Mouse (Mus musculus) kidney, adult 2 months (tissue): Measurements from ENCODE around the gene Abcc4. TPM values are rescaled to one million over a fixed set of nuclear protein-coding genes. Genes with fewer than 3 reads are reported as not detected.

Source experiments
- DNase-seq: peaks from one replicate; pipeline ENCODE4 v3.0.0; 2021
- H3K27ac ChIP-seq: fragments of 200-500 bp; 2 replicates; pipeline ENCODE4 v1.5.1; 2012; ENCODE audit warnings: low read depth, low read length, control low read depth, inconsistent platforms; ENCODE audit not compliant: insufficient read depth
- H3K27me3 ChIP-seq: fragments of 200-500 bp; replicated peaks from 2 replicates; pipeline ENCODE4 v1.6.1; 2012; ENCODE audit warnings: mild to moderate bottlenecking, moderate library complexity, low read length, inconsistent platforms; ENCODE audit not compliant: control insufficient read depth, insufficient read depth
- H3K36me3 ChIP-seq: fragments of 200-500 bp; 2 replicates; pipeline ENCODE4 v1.6.1; 2012; ENCODE audit warnings: mild to moderate bottlenecking, moderate library complexity, low read length, inconsistent platforms; ENCODE audit not compliant: control insufficient read depth, insufficient read depth
- H3K4me1 ChIP-seq: fragments of 200-500 bp; 2 replicates; pipeline ENCODE4 v1.6.1; 2011; ENCODE audit warnings: low read length; ENCODE audit not compliant: control insufficient read depth, insufficient read depth
- H3K4me3 ChIP-seq: fragments of 200-500 bp; 2 replicates; pipeline ENCODE4 v1.5.1; 2011; ENCODE audit warnings: mild to moderate bottlenecking, low read depth, low read length, control low read depth; ENCODE audit not compliant: insufficient read depth
- CTCF ChIP-seq: fragments of 200-500 bp; conservative IDR thresholded peaks from 2 replicates; pipeline ENCODE4 v1.5.1; 2011; ENCODE audit warnings: low read depth, mild to moderate bottlenecking, control low read depth, low read length, moderate library complexity, mixed read lengths; ENCODE audit not compliant: insufficient read depth, insufficient read length
- POLR2A ChIP-seq: fragments of 200-500 bp; IDR thresholded peaks from one replicate; pipeline ENCODE4 v1.6.1; 2011; ENCODE audit warnings: low read depth, low read length, control low read depth
- WGBS: fragments of 180-500 bp; shearing (Covaris S2); methylation state at CpG from one replicate; pipeline ENCODE4 v1.1.7; 2018; 5-methylcytosine and 5-hydroxymethylcytosine counted together
- polyA plus RNA-seq: library from polyadenylated mRNA; depleted of rRNA; stranded (reverse); fragments of >200 nt; gene quantifications from 2 replicates; pipeline ENCODE4 v1.2.3, GENCODE M21; 2012

Gene Abcc4
- polyA plus RNA-seq, 1 experiment = 31.3 TPM

DNA sequence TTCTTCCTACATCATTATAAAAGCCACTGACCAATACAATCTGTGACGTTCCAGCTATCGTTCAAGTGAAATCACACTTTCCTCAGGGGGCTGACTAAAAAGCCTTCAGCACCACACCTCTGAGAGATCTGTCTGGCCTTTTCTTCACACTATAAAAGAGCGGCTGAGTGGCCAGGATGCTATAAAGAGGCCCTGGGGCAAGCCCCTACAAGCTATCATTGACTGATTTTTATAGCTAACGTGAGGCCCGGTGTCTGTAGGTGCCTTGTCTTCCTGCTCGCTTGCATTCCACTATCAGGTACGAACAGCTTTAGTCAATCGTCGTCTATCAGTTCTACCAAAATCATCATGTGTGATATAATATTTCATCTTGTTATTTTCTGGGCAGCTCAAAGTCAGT lies 92.3 kb downstream of the Abcc4 start:
- H3K4me3 ChIP-seq = no peak overlapping the region
- H3K27me3 ChIP-seq = no peaks in the 10 kb centered on the region
- DNase-seq = no peak
- H3K27ac ChIP-seq = no peak overlapping the region
- no peaks in the 10 kb centered on the region for H3K36me3 ChIP-seq
- TF ChIP-seq CTCF = no peak
- TF ChIP-seq POLR2A = no peak
- H3K4me1 ChIP-seq = no peaks in the 10 kb centered on the region
- WGBS = 69% methylated on average over 9 of the region's 9 CpGs

DNA sequence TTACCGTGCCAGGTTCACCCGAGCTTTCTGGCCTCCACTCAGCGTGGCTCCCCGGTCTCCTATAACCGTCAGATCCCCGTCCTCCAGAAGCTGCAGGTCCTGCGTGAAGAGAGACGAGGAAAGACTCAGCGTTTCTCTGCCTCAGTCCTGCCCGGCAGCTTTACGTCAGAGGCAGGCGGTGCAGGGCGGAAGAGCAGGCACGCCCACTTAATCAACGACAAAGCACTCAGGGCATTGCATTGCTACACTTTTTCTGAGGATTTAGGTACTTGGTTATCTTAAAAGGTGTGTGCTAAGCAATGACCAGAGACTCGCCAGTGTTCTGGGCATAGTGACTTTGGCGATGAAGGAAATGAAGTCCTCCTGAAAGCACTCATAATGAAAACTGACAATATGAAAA lies 94.3 kb downstream of the Abcc4 start:
- Histone ChIP-seq H3K27ac (no peak overlapping the region), H3K4me1 (no peaks in the 10 kb centered on the region), H3K27me3 (no peaks in the 10 kb centered on the region), H3K4me3 (no peak overlapping the region), H3K36me3 (no peaks in the 10 kb centered on the region)
- TF ChIP-seq POLR2A = no peak
- TF ChIP-seq CTCF = no peak
- whole genome bisulfite sequencing = 73% methylated on average over 17 of the region's 17 CpGs
- DNase-seq = no peak

DNA sequence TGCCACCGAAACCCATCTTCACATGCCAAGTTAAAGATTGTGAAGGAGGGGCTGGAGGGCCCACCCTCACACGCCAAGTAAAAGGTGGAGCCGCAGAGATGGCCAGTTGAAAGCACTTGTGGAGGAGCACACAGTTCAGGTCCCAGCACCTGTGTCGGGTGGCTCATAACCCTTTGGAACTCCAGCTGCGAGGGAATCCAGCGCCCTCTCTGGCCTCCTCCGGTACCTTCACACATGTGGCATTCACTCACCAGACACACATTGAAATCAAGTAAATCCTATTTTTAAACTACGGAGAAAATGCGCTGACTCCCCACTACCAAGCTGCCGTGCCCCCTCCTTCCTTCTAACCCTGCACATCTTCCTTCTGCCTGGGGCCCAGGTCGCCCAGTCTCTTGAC lies 95.2 kb downstream of the Abcc4 start:
- no peaks in the 10 kb centered on the region for H3K36me3 ChIP-seq
- WGBS = over 99% methylated on average over 11 of the region's 11 CpGs
- TF ChIP-seq CTCF (no peak), POLR2A (no peak)
- no peak overlapping the region for H3K4me3 ChIP-seq
- no peak for DNase-seq
- no peaks in the 10 kb centered on the region for H3K4me1 ChIP-seq
- H3K27ac ChIP-seq = no peak overlapping the region
- no peaks in the 10 kb centered on the region for H3K27me3 ChIP-seq

DNA sequence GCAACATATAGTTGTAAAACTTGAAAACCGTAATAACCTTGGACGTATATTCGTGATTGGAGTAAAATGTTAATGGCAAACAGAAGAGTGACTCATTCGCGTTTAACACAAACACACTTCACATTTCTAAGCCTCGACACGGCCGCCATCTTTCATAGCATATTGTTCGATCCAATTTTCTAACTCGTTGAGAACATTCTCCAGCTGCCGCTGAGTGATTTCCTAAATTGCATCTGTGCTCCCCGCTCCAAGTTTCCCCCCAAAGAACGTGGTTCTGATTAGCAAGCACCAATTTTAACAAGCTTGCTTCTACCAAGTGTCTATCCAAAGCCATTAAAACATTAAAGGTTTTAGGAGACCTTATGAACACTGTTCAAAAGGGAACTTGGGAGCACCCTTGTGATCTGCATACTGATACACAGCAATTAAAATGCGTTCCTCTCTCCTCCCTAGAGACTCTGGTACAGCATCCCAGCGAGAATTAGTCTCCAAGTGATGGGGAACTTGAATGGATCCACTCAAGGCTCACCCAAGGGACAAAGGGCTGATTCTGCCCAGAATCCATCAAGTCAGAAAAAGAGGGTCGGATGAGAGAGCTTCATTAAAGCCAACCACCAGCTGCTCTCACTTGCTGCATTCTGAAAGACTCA lies 97.1 kb downstream of the Abcc4 start:
- Histone ChIP-seq H3K4me1 (no peaks in the 10 kb centered on the region), H3K4me3 (no peak overlapping the region), H3K36me3 (no peaks in the 10 kb centered on the region), H3K27ac (no peak overlapping the region), H3K27me3 (no peaks in the 10 kb centered on the region)
- DNase-seq = no peak
- 90% methylated on average over 16 of the region's 16 CpGs for WGBS
- TF ChIP-seq CTCF (no peak), POLR2A (no peak)

DNA sequence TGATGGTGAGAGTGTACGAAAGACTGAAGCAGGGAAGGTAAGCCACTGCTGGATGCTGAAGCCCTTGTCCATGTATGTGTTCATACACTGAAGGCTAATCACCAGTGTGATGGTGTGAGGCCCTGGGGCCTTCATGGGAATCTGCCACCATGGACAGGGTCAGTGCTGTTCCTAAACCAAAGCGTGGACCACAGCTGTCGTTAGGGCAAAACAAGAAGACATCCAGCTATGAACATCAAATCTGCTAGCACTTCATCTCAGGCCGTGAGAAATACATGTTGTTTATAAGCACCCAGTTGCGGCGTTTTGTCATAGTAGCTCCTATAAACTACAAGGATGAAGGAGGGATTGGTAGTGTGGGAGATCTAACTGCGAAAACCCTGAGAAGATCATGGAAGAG lies 97.7 kb downstream of the Abcc4 start:
- no peak for TF ChIP-seq POLR2A
- TF ChIP-seq CTCF = no peak
- H3K4me1 ChIP-seq = no peaks in the 10 kb centered on the region
- H3K36me3 ChIP-seq = no peaks in the 10 kb centered on the region
- no peak overlapping the region for H3K4me3 ChIP-seq
- H3K27ac ChIP-seq = no peak overlapping the region
- WGBS = 94% methylated on average over 7 of the region's 7 CpGs
- no peak for DNase-seq
- no peaks in the 10 kb centered on the region for H3K27me3 ChIP-seq

DNA sequence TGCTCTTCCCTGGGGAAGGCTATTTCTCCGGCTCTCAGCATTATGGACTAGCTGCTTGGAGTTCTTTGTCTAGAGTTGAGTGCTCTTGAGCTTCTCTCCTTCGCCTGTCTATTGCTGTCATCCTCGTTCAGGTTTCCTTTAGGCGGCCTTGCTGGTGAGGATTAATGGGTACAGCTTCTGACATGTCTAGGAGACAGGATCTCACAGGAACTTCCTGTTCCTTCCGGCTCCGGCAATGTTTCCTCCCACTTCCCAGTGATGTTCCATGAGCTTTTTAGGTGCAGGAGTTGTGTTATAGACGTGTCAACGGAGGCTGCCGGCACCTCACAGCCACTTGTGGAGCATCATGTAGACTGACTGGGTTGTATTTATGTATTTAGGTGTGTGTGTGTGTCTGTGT lies 99.5 kb downstream of the Abcc4 start:
- no peak for TF ChIP-seq CTCF
- TF ChIP-seq POLR2A = no peak
- H3K27ac ChIP-seq = no peak overlapping the region
- H3K36me3 ChIP-seq = no peaks in the 10 kb centered on the region
- WGBS = 75% methylated on average over 9 of the region's 9 CpGs
- H3K27me3 ChIP-seq = no peaks in the 10 kb centered on the region
- H3K4me1 ChIP-seq = no peaks in the 10 kb centered on the region
- peak; percentile 51 for DNase-seq
- H3K4me3 ChIP-seq = no peak overlapping the region

DNA sequence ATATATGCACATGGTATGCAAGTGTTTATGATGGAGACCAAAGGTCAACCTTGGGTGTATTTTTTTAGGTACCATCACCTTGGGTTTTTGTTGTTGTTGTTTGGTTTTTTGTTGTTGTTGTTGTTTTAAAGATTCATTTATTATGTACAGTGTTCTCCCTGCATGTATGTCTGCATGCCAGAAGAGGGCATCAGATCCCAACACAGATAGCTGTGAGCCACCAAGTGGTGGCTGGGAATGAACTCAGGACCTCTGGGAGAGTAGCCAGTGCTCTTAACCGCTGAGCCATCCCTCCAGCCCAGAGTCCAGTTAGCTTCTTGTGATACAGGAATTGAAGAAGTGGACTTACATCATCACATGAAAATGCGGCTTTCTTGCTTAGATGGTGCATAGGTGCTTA lies 101.1 kb downstream of the Abcc4 start:
- no peak for DNase-seq
- H3K27me3 ChIP-seq = no peaks in the 10 kb centered on the region
- H3K4me1 ChIP-seq = no peaks in the 10 kb centered on the region
- WGBS = 83% methylated on average over 2 of the region's 2 CpGs
- H3K4me3 ChIP-seq = no peak overlapping the region
- TF ChIP-seq POLR2A (no peak), CTCF (peak; percentile 28; the same call in 1 of the 2 replicates)
- no peaks in the 10 kb centered on the region for H3K36me3 ChIP-seq
- no peak overlapping the region for H3K27ac ChIP-seq
